Mouse (Mus musculus) G1E-ER4 (cell line): ENCODE data around the gene Tmem179b. TPM values are rescaled to one million over a fixed set of nuclear protein-coding genes. Genes with fewer than 3 reads are reported as not detected.

Experiments used
- GATA1 ChIP-seq: IDR thresholded peaks from one replicate; pipeline ENCODE4 v1.8.0; 2012; ENCODE audit warnings: low read length, inconsistent platforms
- polyA plus RNA-seq: library from polyadenylated mRNA; stranded (reverse); fragments of >175 nt; gene quantifications from 2 replicates; pipeline ENCODE4 v1.2.3, GENCODE M21; 2012

Gene Tmem179b
- polyA plus RNA-seq, 1 experiment: 50.4 TPM

GRCm38 (mm10) chr19:8724392-8724791, 49.9 kb downstream of the Tmem179b start:
- TF ChIP-seq GATA1: no peak

GRCm38 (mm10) chr19:8723574-8724346, 50.5 kb downstream of the Tmem179b start:
- TF ChIP-seq GATA1: no peak

GRCm38 (mm10) chr19:8722907-8723573, 51.2 kb downstream of the Tmem179b start, which contains the start of gene Slc3a2:
Gene Slc3a2 (minus strand): TSS chr19:8723369.
- TF ChIP-seq GATA1: no peak

GRCm38 (mm10) chr19:8722559-8722906, 51.7 kb downstream of the Tmem179b start:
- TF ChIP-seq GATA1: no peak

Other genes starting within 250 kb of the Tmem179b start
- gene Slc22a8, start 183.2 kb downstream of the Tmem179b start, polyA plus RNA-seq: not detected in 2 replicates
- not detected in 2 replicates for gene Slc22a6, start 156.4 kb downstream of the Tmem179b start, polyA plus RNA-seq
- gene Chrm1, start 110.7 kb downstream of the Tmem179b start, polyA plus RNA-seq: 0.02 and 0.12 TPM in 2 replicates
- 180 and 242 TPM in 2 replicates for gene Slc3a2, start 51.1 kb downstream of the Tmem179b start, polyA plus RNA-seq
- gene Wdr74, start 38.6 kb downstream of the Tmem179b start, polyA plus RNA-seq: 45.8 and 52.0 TPM in 2 replicates
- gene 1700092M07Rik, start 33.7 kb downstream of the Tmem179b start, polyA plus RNA-seq: 1.8 and 2.1 TPM in 2 replicates
- 13.4 and 17.1 TPM in 2 replicates for gene Stx5a, start 33.1 kb downstream of the Tmem179b start, polyA plus RNA-seq
- gene Nxf1, start 17.4 kb downstream of the Tmem179b start, polyA plus RNA-seq: 23.2 and 29.3 TPM in 2 replicates
- gene Tmem223, start 3.5 kb downstream of the Tmem179b start, polyA plus RNA-seq: 3.6 and 4.5 TPM in 2 replicates
- gene Taf6l, start 11.9 kb upstream of the Tmem179b start, polyA plus RNA-seq: 42.9 and 51.9 TPM in 2 replicates
- gene Polr2g, start 24.1 kb upstream of the Tmem179b start, polyA plus RNA-seq: 8.1 and 8.9 TPM in 2 replicates
- 1.4 and 1.9 TPM in 2 replicates for gene Zbtb3, start 28.1 kb upstream of the Tmem179b start, polyA plus RNA-seq
- gene Ttc9c, start 44.9 kb upstream of the Tmem179b start, polyA plus RNA-seq: 2.1 and 3.1 TPM in 2 replicates
- gene Hnrnpul2, start 45.5 kb upstream of the Tmem179b start, polyA plus RNA-seq: 100 and 147 TPM in 2 replicates
- 110 and 157 TPM in 2 replicates for gene AC129217.1, start 55.3 kb upstream of the Tmem179b start, polyA plus RNA-seq
- 9.4 and 10.6 TPM in 2 replicates for gene Bscl2, start 63.0 kb upstream of the Tmem179b start, polyA plus RNA-seq
- not detected in 2 replicates for gene Gng3, start 64.7 kb upstream of the Tmem179b start, polyA plus RNA-seq
- gene Lrrn4cl, start 76.3 kb upstream of the Tmem179b start, polyA plus RNA-seq: not detected in 2 replicates
- gene Ubxn1, start 97.0 kb upstream of the Tmem179b start, polyA plus RNA-seq: 262 and 324 TPM in 2 replicates
- 63.4 and 71.1 TPM in 2 replicates for gene Uqcc3, start 106.5 kb upstream of the Tmem179b start, polyA plus RNA-seq
- 0.46 and 0.48 TPM in 2 replicates for gene Lbhd1, start 109.3 kb upstream of the Tmem179b start, polyA plus RNA-seq
- gene Gm49403, start 109.5 kb upstream of the Tmem179b start, polyA plus RNA-seq: not detected in 2 replicates
- gene 1810009A15Rik, start 114.4 kb upstream of the Tmem179b start, polyA plus RNA-seq: 63.6 and 93.2 TPM in 2 replicates
- gene Gm49416, start 114.5 kb upstream of the Tmem179b start, polyA plus RNA-seq: 12.7 and 33.2 TPM in 2 replicates
- gene Ints5, start 118.5 kb upstream of the Tmem179b start, polyA plus RNA-seq: 50.3 and 53.9 TPM in 2 replicates
- 45.9 and 48.4 TPM in 2 replicates for gene Ganab, start 123.6 kb upstream of the Tmem179b start, polyA plus RNA-seq
- gene B3gat3, start 145.9 kb upstream of the Tmem179b start, polyA plus RNA-seq: 110 and 120 TPM in 2 replicates
- gene Rom1, start 154.9 kb upstream of the Tmem179b start, polyA plus RNA-seq: 29.4 and 38.6 TPM in 2 replicates
- 100 and 115 TPM in 2 replicates for gene Eml3, start 155.1 kb upstream of the Tmem179b start, polyA plus RNA-seq
- gene Mta2, start 167.4 kb upstream of the Tmem179b start, polyA plus RNA-seq: 75.9 and 85.0 TPM in 2 replicates
- 53.5 and 54.6 TPM in 2 replicates for gene Tut1, start 179.4 kb upstream of the Tmem179b start, polyA plus RNA-seq
- gene Eef1g, start 192.6 kb upstream of the Tmem179b start, polyA plus RNA-seq: 60.0 and 221 TPM in 2 replicates
- 0.31 and 1.3 TPM in 2 replicates for gene Ahnak, start 214.8 kb upstream of the Tmem179b start, polyA plus RNA-seq